Mouse (Mus musculus): Measurements from ENCODE around the gene Ccdc126. TPM values are rescaled to one million over a fixed set of nuclear protein-coding genes. Genes with fewer than 3 reads are reported as not detected.

The Ccdc126 gene
- polyA plus RNA-seq, 1 experiment from 2014 or later: 11.5 TPM

GRCm38 (mm10) chr6:49367159-49368054, 48.3 kb downstream of the Ccdc126 start, which contains the start of gene Fam221a:
TSS of gene Fam221a (plus strand) at chr6:49367739.
- ATAC-seq: peak; percentile 97
- peaks cover 12% of the 10 kb centered on the region for H3K4me1 ChIP-seq (ENCODE audit: control insufficient read depth, insufficient read depth, low read length)
- peak within 1 kb of the TSS; percentile 91 for H3K4me2 ChIP-seq (ENCODE audit: low read length)
- peak within 1 kb of the TSS; percentile 67 for H3K27ac ChIP-seq (ENCODE audit: low read length)
- WGBS: 4% methylated on average over 42 of the region's 49 CpGs
- peak within 1 kb of the TSS; percentile 75 for H3K9ac ChIP-seq (ENCODE audit: low read depth, low read length)
- H3K36me3 ChIP-seq (ENCODE audit: control insufficient read depth, insufficient read depth, low read length): no peaks in the 10 kb centered on the region
- H3K27me3 ChIP-seq (ENCODE audit: control insufficient read depth, insufficient read depth, low read depth, low read length): no peaks in the 10 kb centered on the region
- no peaks in the 10 kb centered on the region for H3K9me3 ChIP-seq (replicated peaks; ENCODE audit: control insufficient read depth, low read length, poor library complexity, severe bottlenecking)
- peak within 1 kb of the TSS; percentile 73 for H3K4me3 ChIP-seq (ENCODE audit: low read depth, low read length)

GRCm38 (mm10) chr6:49368212-49368611, 49.1 kb downstream of the Ccdc126 start:
- Histone ChIP-seq H3K9ac (ENCODE audit: low read depth, low read length) (peak overlapping the region; percentile 75), H3K27ac (ENCODE audit: low read length) (no peak overlapping the region), H3K27me3 (ENCODE audit: control insufficient read depth, insufficient read depth, low read depth, low read length) (no peaks in the 10 kb centered on the region), H3K4me3 (ENCODE audit: low read depth, low read length) (peak overlapping the region; percentile 73), H3K4me2 (ENCODE audit: low read length) (peak overlapping the region; percentile 91), H3K9me3 (replicated peaks; ENCODE audit: control insufficient read depth, low read length, poor library complexity, severe bottlenecking) (no peaks in the 10 kb centered on the region), H3K4me1 (ENCODE audit: control insufficient read depth, insufficient read depth, low read length) (peaks cover 12% of the 10 kb centered on the region), H3K36me3 (ENCODE audit: control insufficient read depth, insufficient read depth, low read length) (no peaks in the 10 kb centered on the region)
- WGBS: 32% methylated on average over 3 of the region's 3 CpGs
- no peak for ATAC-seq

GRCm38 (mm10) chr6:49372705-49373104, 53.6 kb downstream of the Ccdc126 start:
- Histone ChIP-seq H3K9ac (ENCODE audit: low read depth, low read length) (no peak overlapping the region), H3K27me3 (ENCODE audit: control insufficient read depth, insufficient read depth, low read depth, low read length) (no peaks in the 10 kb centered on the region), H3K9me3 (replicated peaks; ENCODE audit: control insufficient read depth, low read length, poor library complexity, severe bottlenecking) (no peaks in the 10 kb centered on the region), H3K4me2 (ENCODE audit: low read length) (no peak overlapping the region), H3K4me1 (ENCODE audit: control insufficient read depth, insufficient read depth, low read length) (peaks cover 9% of the 10 kb centered on the region), H3K4me3 (ENCODE audit: low read depth, low read length) (no peak overlapping the region), H3K27ac (ENCODE audit: low read length) (no peak overlapping the region), H3K36me3 (ENCODE audit: control insufficient read depth, insufficient read depth, low read length) (no peaks in the 10 kb centered on the region)
- WGBS: 86% methylated on average over 4 of the region's 4 CpGs
- no peak for ATAC-seq

- Histone ChIP-seq H3K27me3 (ENCODE audit: control insufficient read depth, insufficient read depth, low read depth, low read length) (no peaks in the 10 kb centered on the region), H3K4me1 (ENCODE audit: control insufficient read depth, insufficient read depth, low read length) (peaks cover under 1% of the 10 kb centered on the region; the same call in 1 of the 2 replicates), H3K9ac (ENCODE audit: low read depth, low read length) (no peak overlapping the region), H3K27ac (ENCODE audit: low read length) (no peak overlapping the region), H3K4me2 (ENCODE audit: low read length) (no peak overlapping the region), H3K36me3 (ENCODE audit: control insufficient read depth, insufficient read depth, low read length) (no peaks in the 10 kb centered on the region), H3K9me3 (replicated peaks; ENCODE audit: control insufficient read depth, low read length, poor library complexity, severe bottlenecking) (no peaks in the 10 kb centered on the region), H3K4me3 (ENCODE audit: low read depth, low read length) (no peak overlapping the region)
- ATAC-seq: no peak
- 81% methylated on average over 2 of the region's 2 CpGs for WGBS
Observed at GRCm38 (mm10) chr6:49373943-49374342, 54.9 kb downstream of the Ccdc126 start.

- no peaks in the 10 kb centered on the region for H3K36me3 ChIP-seq (ENCODE audit: control insufficient read depth, insufficient read depth, low read length)
- H3K9me3 ChIP-seq (replicated peaks; ENCODE audit: control insufficient read depth, low read length, poor library complexity, severe bottlenecking): no peaks in the 10 kb centered on the region
- H3K9ac ChIP-seq (ENCODE audit: low read depth, low read length): no peak overlapping the region
- H3K4me2 ChIP-seq (ENCODE audit: low read length): no peak overlapping the region
- WGBS: 68% methylated on average over 12 of the region's 12 CpGs
- no peak for ATAC-seq
- no peaks in the 10 kb centered on the region for H3K27me3 ChIP-seq (ENCODE audit: control insufficient read depth, insufficient read depth, low read depth, low read length)
- H3K27ac ChIP-seq (ENCODE audit: low read length): no peak overlapping the region
- no peaks in the 10 kb centered on the region for H3K4me1 ChIP-seq (ENCODE audit: control insufficient read depth, insufficient read depth, low read length)
- no peak overlapping the region for H3K4me3 ChIP-seq (ENCODE audit: low read depth, low read length)
Observed at GRCm38 (mm10) chr6:49378328-49378727, 59.3 kb downstream of the Ccdc126 start.

Other genes with a start within 250 kb of the Ccdc126 start
- 61.6 and 69.4 TPM in 2 replicates for gene Malsu1, start 245.5 kb upstream of the Ccdc126 start, polyA plus RNA-seq (2015; fragmentation: Nextera tagmentation; extraction: Ambion mirVana)
- gene Igf2bp3, start 104.3 kb upstream of the Ccdc126 start, polyA plus RNA-seq (2015; fragmentation: Nextera tagmentation; extraction: Ambion mirVana): 17.1 and 24.0 TPM in 2 replicates
- gene Tra2a, start 55.2 kb upstream of the Ccdc126 start, polyA plus RNA-seq (2015; fragmentation: Nextera tagmentation; extraction: Ambion mirVana): 105 and 141 TPM in 2 replicates
- 4.3 and 5.9 TPM in 2 replicates for gene Fam221a, start 48.5 kb downstream of the Ccdc126 start, polyA plus RNA-seq (2015; fragmentation: Nextera tagmentation; extraction: Ambion mirVana)
- gene Stk31, start 76.3 kb downstream of the Ccdc126 start, polyA plus RNA-seq (2015; fragmentation: Nextera tagmentation; extraction: Ambion mirVana): 0.11 and 0.20 TPM in 2 replicates